Mouse (Mus musculus): Measurements from ENCODE around the gene Txlng. TPM values are rescaled to one million over a fixed set of nuclear protein-coding genes. Genes with fewer than 3 reads are reported as not detected.

Txlng gene
- total RNA-seq, 2 experiments from 2014 or later, result 23.2 to 23.8 TPM

- DNase-seq, result peak; percentile 90 to 91
Observed at GRCm38 (mm10) chrX:162760115-162760942, 68.9 kb downstream of the Txlng start, which contains the start of gene Rbbp7. Gene Rbbp7 (plus strand): TSS chrX:162760402.

GRCm38 (mm10) chrX:162759251-162760114, 69.8 kb downstream of the Txlng start:
- DNase-seq, result peak in 1 of 2 experiments; percentile 9

GRCm38 (mm10) chrX:162756058-162756457, 73.2 kb downstream of the Txlng start:
- DNase-seq, result no peak

- DNase-seq, result no peak
Observed at GRCm38 (mm10) chrX:162754314-162754713, 74.9 kb downstream of the Txlng start.

- DNase-seq, result no peak
Observed at GRCm38 (mm10) chrX:162752418-162752817, 76.8 kb downstream of the Txlng start.

GRCm38 (mm10) chrX:162748696-162749420, 80.4 kb downstream of the Txlng start:
- DNase-seq, result no peak

- peak in 1 of 2 experiments; percentile 4 for DNase-seq
Observed at GRCm38 (mm10) chrX:162736140-162736659, 93.1 kb downstream of the Txlng start.

- peak; percentile 54 to 56 for DNase-seq
Observed at GRCm38 (mm10) chrX:162734997-162735929, 94.0 kb downstream of the Txlng start.

- no peak for DNase-seq
Observed at GRCm38 (mm10) chrX:162730031-162730430, 99.2 kb downstream of the Txlng start.

Small RNA genes lying within 50 kb of the gene (microRNA-seq; reads per million reads assigned to microRNA genes)
- 0 reads per million in 2 experiments for gene Mir3473a

Other genes starting within 250 kb of the Txlng start
- gene Reps2, start 185.8 kb downstream of the Txlng start, total RNA-seq (2021), result 100 to 1,000 TPM; 156 to 165 TPM
- 100 to 1,000 TPM; 154 to 164 TPM for gene Rbbp7, start 69.1 kb downstream of the Txlng start, total RNA-seq (2021)
- gene Syap1, start 59.0 kb upstream of the Txlng start, total RNA-seq (2021), result 10 to 100 TPM; 30.6 to 31.7 TPM
- gene Ctps2, start 71.8 kb upstream of the Txlng start, total RNA-seq (2021), result 10 to 100 TPM; 46.1 to 51.8 TPM
- not detected for gene S100g, start 135.1 kb upstream of the Txlng start, total RNA-seq (2021)

Data from layer of hippocampus, postnatal 36 days (tissue).